Mouse (Mus musculus): Measurements from ENCODE around the gene Nfia. TPM values are rescaled to one million over a fixed set of nuclear protein-coding genes. Genes with fewer than 3 reads are reported as not detected.

Nfia gene
- polyA plus RNA-seq, 1 experiment from 2014 or later = 17.6 TPM

GRCm38 (mm10) chr4:98008814-98009368 is 236.4 kb downstream of the Nfia start:
- DNase-seq (ENCODE audit: extremely low spot score, low spot score) = no peak
- Histone ChIP-seq H3K27ac (no peak overlapping the region), H3K36me3 (replicated peaks) (no peaks in the 10 kb centered on the region), H3K4me3 (no peak overlapping the region), H3K9me3 (no peaks in the 10 kb centered on the region), H3K27me3 (ENCODE audit: poor library complexity, severe bottlenecking) (peaks cover 3% of the 10 kb centered on the region; the same call in 1 of the 2 replicates), H3K4me1 (peaks cover 27% of the 10 kb centered on the region)
- 81% methylated on average over 4 of the region's 4 CpGs for WGBS

GRCm38 (mm10) chr4:98009966-98010365 is 237.4 kb downstream of the Nfia start:
- peaks cover 6% of the 10 kb centered on the region; the same call in 1 of the 2 replicates for H3K36me3 ChIP-seq (replicated peaks)
- no peak for DNase-seq (ENCODE audit: extremely low spot score, low spot score)
- H3K4me1 ChIP-seq = peaks cover 16% of the 10 kb centered on the region
- no peaks in the 10 kb centered on the region for H3K9me3 ChIP-seq
- 99% methylated on average over 2 of the region's 2 CpGs for WGBS
- no peak overlapping the region for H3K4me3 ChIP-seq
- no peak overlapping the region for H3K27ac ChIP-seq
- peaks cover 3% of the 10 kb centered on the region; the same call in 1 of the 2 replicates for H3K27me3 ChIP-seq (ENCODE audit: poor library complexity, severe bottlenecking)

GRCm38 (mm10) chr4:98019811-98020210 is 247.3 kb downstream of the Nfia start:
- H3K36me3 ChIP-seq (replicated peaks) = peaks cover 33% of the 10 kb centered on the region; the same call in 1 of the 2 replicates
- WGBS = 80% methylated on average over 3 of the region's 3 CpGs

GRCm38 (mm10) chr4:98020836-98021235 is 248.3 kb downstream of the Nfia start:
- Histone ChIP-seq H3K4me3 (no peak overlapping the region), H3K9me3 (no peaks in the 10 kb centered on the region), H3K27me3 (ENCODE audit: poor library complexity, severe bottlenecking) (no peaks in the 10 kb centered on the region), H3K4me1 (0 out of 2 replicates have a peak, but pooled peaks cover 3% of the 10 kb centered on the region), H3K27ac (no peak overlapping the region), H3K36me3 (replicated peaks) (peaks cover 29% of the 10 kb centered on the region; the same call in 1 of the 2 replicates)
- 93% methylated on average over 7 of the region's 7 CpGs for WGBS
- DNase-seq (ENCODE audit: extremely low spot score, low spot score) = no peak

More at GRCm38 (mm10) chr4:98019811-98020210, 247.3 kb downstream of the Nfia start:
- Histone ChIP-seq H3K4me1 (0 out of 2 replicates have a peak, but pooled peaks cover 3% of the 10 kb centered on the region), H3K27ac (no peak overlapping the region), H3K9me3 (no peaks in the 10 kb centered on the region), H3K27me3 (ENCODE audit: poor library complexity, severe bottlenecking) (no peaks in the 10 kb centered on the region), H3K4me3 (no peak overlapping the region)
- DNase-seq (ENCODE audit: extremely low spot score, low spot score) = no peak

- Histone ChIP-seq H3K27ac (no peak overlapping the region), H3K4me3 (no peak overlapping the region), H3K27me3 (ENCODE audit: poor library complexity, severe bottlenecking) (no peaks in the 10 kb centered on the region), H3K9me3 (no peaks in the 10 kb centered on the region), H3K4me1 (peaks cover 10% of the 10 kb centered on the region), H3K36me3 (replicated peaks) (peaks cover 14% of the 10 kb centered on the region; the same call in 1 of the 2 replicates)
- 88% methylated on average over 6 of the region's 6 CpGs for WGBS
- DNase-seq (ENCODE audit: extremely low spot score, low spot score) = no peak
Observed at GRCm38 (mm10) chr4:98023245-98023792, 250.8 kb downstream of the Nfia start.

- Histone ChIP-seq H3K27ac (no peak overlapping the region), H3K36me3 (replicated peaks) (0 out of 2 replicates have a peak, but pooled peaks cover 2% of the 10 kb centered on the region), H3K27me3 (ENCODE audit: poor library complexity, severe bottlenecking) (no peaks in the 10 kb centered on the region), H3K9me3 (no peaks in the 10 kb centered on the region), H3K4me1 (peaks cover 10% of the 10 kb centered on the region), H3K4me3 (no peak overlapping the region)
- DNase-seq (ENCODE audit: extremely low spot score, low spot score) = no peak
- WGBS = 68% methylated on average over 4 of the region's 4 CpGs
Observed at GRCm38 (mm10) chr4:98027412-98027811, 254.9 kb downstream of the Nfia start.

- DNase-seq (ENCODE audit: extremely low spot score, low spot score) = no peak
- Histone ChIP-seq H3K27me3 (ENCODE audit: poor library complexity, severe bottlenecking) (no peaks in the 10 kb centered on the region), H3K4me3 (no peak overlapping the region), H3K27ac (no peak overlapping the region), H3K36me3 (replicated peaks) (no peaks in the 10 kb centered on the region), H3K4me1 (peaks cover 7% of the 10 kb centered on the region), H3K9me3 (no peaks in the 10 kb centered on the region)
- 81% methylated on average over 3 of the region's 3 CpGs for WGBS
Observed at GRCm38 (mm10) chr4:98031871-98032270, 259.3 kb downstream of the Nfia start.

- Histone ChIP-seq H3K27ac (no peak overlapping the region), H3K4me1 (peaks cover 5% of the 10 kb centered on the region), H3K27me3 (ENCODE audit: poor library complexity, severe bottlenecking) (no peaks in the 10 kb centered on the region), H3K9me3 (no peaks in the 10 kb centered on the region), H3K36me3 (replicated peaks) (no peaks in the 10 kb centered on the region), H3K4me3 (no peak overlapping the region)
- 91% methylated on average over 5 of the region's 5 CpGs for WGBS
- no peak for DNase-seq (ENCODE audit: extremely low spot score, low spot score)
Observed at GRCm38 (mm10) chr4:98032332-98032731, 259.8 kb downstream of the Nfia start.

- no peak for DNase-seq (ENCODE audit: extremely low spot score, low spot score)
- Histone ChIP-seq H3K27ac (no peak overlapping the region), H3K36me3 (replicated peaks) (no peaks in the 10 kb centered on the region), H3K4me3 (no peak overlapping the region), H3K4me1 (no peaks in the 10 kb centered on the region), H3K9me3 (no peaks in the 10 kb centered on the region), H3K27me3 (ENCODE audit: poor library complexity, severe bottlenecking) (no peaks in the 10 kb centered on the region)
- 86% methylated on average over 5 of the region's 5 CpGs for WGBS
Observed at GRCm38 (mm10) chr4:98039095-98039494, 266.6 kb downstream of the Nfia start.

GRCm38 (mm10) chr4:98040179-98040578 is 267.6 kb downstream of the Nfia start:
- WGBS = 93% methylated on average over 7 of the region's 7 CpGs
- Histone ChIP-seq H3K27ac (no peak overlapping the region), H3K4me3 (no peak overlapping the region), H3K9me3 (no peaks in the 10 kb centered on the region), H3K4me1 (no peaks in the 10 kb centered on the region), H3K27me3 (ENCODE audit: poor library complexity, severe bottlenecking) (no peaks in the 10 kb centered on the region), H3K36me3 (replicated peaks) (no peaks in the 10 kb centered on the region)
- no peak for DNase-seq (ENCODE audit: extremely low spot score, low spot score)

GRCm38 (mm10) chr4:98044611-98045010 is 272.1 kb downstream of the Nfia start:
- Histone ChIP-seq H3K9me3 (no peaks in the 10 kb centered on the region), H3K4me3 (no peak overlapping the region), H3K36me3 (replicated peaks) (no peaks in the 10 kb centered on the region), H3K4me1 (peaks cover 4% of the 10 kb centered on the region; the same call in 1 of the 2 replicates), H3K27ac (no peak overlapping the region), H3K27me3 (ENCODE audit: poor library complexity, severe bottlenecking) (no peaks in the 10 kb centered on the region)
- 96% methylated on average over 8 of the region's 8 CpGs for WGBS
- no peak for DNase-seq (ENCODE audit: extremely low spot score, low spot score)

GRCm38 (mm10) chr4:98047369-98047768 is 274.8 kb downstream of the Nfia start:
- Histone ChIP-seq H3K27me3 (ENCODE audit: poor library complexity, severe bottlenecking) (no peaks in the 10 kb centered on the region), H3K36me3 (replicated peaks) (no peaks in the 10 kb centered on the region; the same call in 1 of the 2 replicates), H3K27ac (no peak overlapping the region), H3K4me3 (no peak overlapping the region), H3K9me3 (no peaks in the 10 kb centered on the region), H3K4me1 (peaks cover 27% of the 10 kb centered on the region)
- no peak for DNase-seq (ENCODE audit: extremely low spot score, low spot score)

- Histone ChIP-seq H3K4me3 (no peak overlapping the region), H3K4me1 (peaks cover 27% of the 10 kb centered on the region), H3K9me3 (no peaks in the 10 kb centered on the region), H3K27ac (no peak overlapping the region), H3K27me3 (ENCODE audit: poor library complexity, severe bottlenecking) (no peaks in the 10 kb centered on the region), H3K36me3 (replicated peaks) (no peaks in the 10 kb centered on the region; the same call in 1 of the 2 replicates)
- 77% methylated on average over 7 of the region's 7 CpGs for WGBS
- no peak for DNase-seq (ENCODE audit: extremely low spot score, low spot score)
Observed at GRCm38 (mm10) chr4:98049584-98049983, 277.1 kb downstream of the Nfia start.

Data from forebrain, embryonic 10.5 days (tissue).